Mouse (Mus musculus) lung, adult 2 months (tissue): ENCODE results near the gene Hsf4.

Source experiments
- CTCF ChIP-seq: fragments of 200-500 bp; IDR thresholded peaks from 2 replicates; pipeline ENCODE4 v1.5.1; 2011; ENCODE audit warnings: mild to moderate bottlenecking, low read length, control low read depth; ENCODE audit not compliant: insufficient read depth
- POLR2A ChIP-seq: fragments of 200-500 bp; IDR thresholded peaks from 2 replicates; pipeline ENCODE4 v1.6.1; 2011; ENCODE audit warnings: low read depth, mild to moderate bottlenecking, control low read depth, low read length, borderline replicate concordance; ENCODE audit errors: extremely low read depth

DNA sequence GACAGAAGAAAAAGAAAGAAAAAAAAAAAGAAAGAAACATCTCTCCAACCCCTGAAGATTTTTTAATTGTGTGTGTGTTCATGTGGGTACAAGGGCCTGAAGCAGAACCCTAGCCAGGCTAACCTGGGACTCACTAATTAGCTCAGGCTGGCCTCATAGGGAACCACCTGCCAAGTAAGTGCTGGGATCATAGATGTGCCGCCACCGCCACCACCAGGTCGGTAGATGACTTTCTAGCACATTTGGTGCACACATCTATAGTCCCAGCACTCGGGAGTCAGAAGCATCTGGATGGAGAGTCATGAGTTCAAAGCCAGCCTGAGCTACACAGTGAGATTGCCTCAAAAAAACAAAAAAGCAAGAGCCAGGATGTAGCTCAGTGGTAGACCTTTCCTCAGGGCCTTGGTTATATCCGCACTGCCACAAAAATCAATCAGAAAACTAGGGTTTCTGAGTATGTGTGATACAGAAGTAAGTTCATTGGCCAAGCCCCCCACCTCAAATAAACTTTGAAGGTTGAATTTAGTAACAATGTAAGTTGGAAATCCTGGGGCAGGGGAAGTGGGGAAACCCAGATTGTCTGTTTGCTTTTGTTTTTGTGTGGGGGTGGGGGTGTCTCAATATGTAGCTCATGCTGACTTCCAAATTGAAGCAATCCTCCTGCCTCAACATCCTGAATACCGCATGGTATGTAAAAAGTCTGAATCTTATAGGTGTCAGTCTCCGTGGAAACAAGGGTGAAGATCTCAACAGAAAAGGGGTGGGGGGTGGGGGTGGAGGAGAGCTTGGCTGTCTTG, 12.1 kb upstream of the Hsf4 start:
- TF ChIP-seq POLR2A = no peak
- TF ChIP-seq CTCF = no peak
